Mouse (Mus musculus): ENCODE data around the gene Palld. TPM values are rescaled to one million over a fixed set of nuclear protein-coding genes. Genes with fewer than 3 reads are reported as not detected.

Palld gene
- polyA plus RNA-seq, 1 experiment from 2014 or later: 17.3 TPM

DNA sequence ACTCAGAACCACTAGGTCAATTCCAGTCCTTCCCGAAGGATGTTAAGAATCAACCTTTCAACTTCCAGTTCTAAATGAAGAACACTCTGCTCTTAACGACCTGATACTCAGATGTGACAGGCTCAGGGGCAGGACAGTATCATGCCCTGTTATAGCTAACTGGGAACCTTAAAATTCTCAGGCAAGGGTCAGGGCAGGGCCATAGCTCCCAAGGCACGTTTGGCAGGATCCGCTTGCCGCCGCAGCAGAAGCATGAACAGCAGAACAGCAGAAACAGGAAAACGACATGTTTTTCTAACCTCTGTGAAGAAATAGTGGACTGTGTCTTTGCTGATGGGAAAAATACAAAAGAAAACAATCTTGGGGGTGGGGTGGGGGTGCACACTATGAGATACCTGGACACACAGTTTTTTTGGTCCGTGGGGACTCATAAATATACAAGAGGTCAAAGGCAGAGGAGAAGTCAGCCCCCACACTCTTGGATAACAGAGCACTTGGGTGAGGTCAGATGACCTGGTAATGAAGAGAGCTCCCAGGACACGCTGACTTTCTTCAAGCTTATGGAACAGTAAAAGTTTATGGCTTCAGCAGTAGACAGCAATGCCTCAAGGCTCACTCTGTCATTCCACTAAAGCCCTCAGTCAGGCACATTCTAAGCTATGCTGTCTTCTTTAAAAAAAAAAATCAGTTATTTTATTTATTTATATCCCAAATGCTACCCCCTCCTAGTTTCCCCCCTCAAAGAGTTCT, 201.4 kb downstream of the Palld start:
- no peak overlapping the region for H3K4me3 ChIP-seq (replicated peaks; ENCODE audit: low read length)
- 78% methylated on average over 9 of the region's 9 CpGs for WGBS
- no peaks in the 10 kb centered on the region for H3K27me3 ChIP-seq (ENCODE audit: control insufficient read depth, insufficient read depth, low read length)
- no peaks in the 10 kb centered on the region for H3K9me3 ChIP-seq (ENCODE audit: control insufficient read depth, low read length)
- no peaks in the 10 kb centered on the region for H3K36me3 ChIP-seq (replicated peaks; ENCODE audit: control insufficient read depth, insufficient read depth)
- H3K9ac ChIP-seq: no peak overlapping the region
- DNase-seq (ENCODE audit: low spot score): no peak
- H3K4me1 ChIP-seq (replicated peaks; ENCODE audit: control insufficient read depth, insufficient read depth, low read length): no peaks in the 10 kb centered on the region
- H3K27ac ChIP-seq: no peak overlapping the region
- no peak for ATAC-seq (ENCODE audit: low FRiP score)
- no peak overlapping the region for H3K4me2 ChIP-seq (replicated peaks)

DNA sequence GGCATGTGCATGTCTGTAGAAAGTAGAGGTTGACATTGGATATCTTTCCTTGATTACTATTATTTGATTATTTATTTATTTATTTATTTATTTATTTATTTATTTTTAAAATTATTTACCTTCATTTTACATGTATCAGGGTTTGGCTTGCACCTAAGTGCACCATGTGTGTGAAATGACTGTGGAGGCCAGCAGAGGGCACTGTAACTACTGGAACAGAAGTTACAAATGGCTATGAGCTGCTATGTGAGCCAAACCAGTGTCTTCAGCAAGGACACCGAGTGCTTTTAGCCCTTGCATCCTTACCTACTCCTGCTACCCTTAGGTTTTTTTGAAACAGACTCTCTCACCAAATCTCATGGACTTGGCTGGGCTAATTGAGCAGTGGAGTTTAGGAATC, 202.2 kb downstream of the Palld start:
- no peak overlapping the region for H3K4me3 ChIP-seq (replicated peaks; ENCODE audit: low read length)
- 100% methylated on average over 1 of the region's 1 CpGs for WGBS
- no peak for ATAC-seq (ENCODE audit: low FRiP score)
- H3K9ac ChIP-seq: no peak overlapping the region
- no peaks in the 10 kb centered on the region for H3K27me3 ChIP-seq (ENCODE audit: control insufficient read depth, insufficient read depth, low read length)
- no peaks in the 10 kb centered on the region for H3K36me3 ChIP-seq (replicated peaks; ENCODE audit: control insufficient read depth, insufficient read depth)
- no peak overlapping the region for H3K27ac ChIP-seq
- H3K4me1 ChIP-seq (replicated peaks; ENCODE audit: control insufficient read depth, insufficient read depth, low read length): no peaks in the 10 kb centered on the region
- no peaks in the 10 kb centered on the region for H3K9me3 ChIP-seq (ENCODE audit: control insufficient read depth, low read length)
- DNase-seq (ENCODE audit: low spot score): no peak
- H3K4me2 ChIP-seq (replicated peaks): no peak overlapping the region

DNA sequence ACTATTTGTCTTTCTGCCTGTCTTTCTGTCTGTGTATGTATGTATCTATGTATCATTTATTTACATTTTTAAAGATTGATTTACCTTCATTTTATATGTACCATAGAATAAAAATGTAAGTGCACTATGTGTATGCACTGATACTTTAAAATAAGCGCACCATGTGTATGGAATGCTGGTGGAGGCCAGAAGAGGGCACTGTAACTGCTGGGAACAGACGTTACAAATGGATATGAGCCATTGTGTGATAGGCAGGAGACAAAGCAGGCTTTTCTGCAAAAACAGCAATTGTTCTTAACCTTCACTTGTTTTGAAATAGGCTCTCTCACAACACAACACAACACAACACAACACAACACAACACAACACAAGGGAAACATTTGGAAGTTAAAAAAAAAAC, 203.5 kb downstream of the Palld start:
- H3K36me3 ChIP-seq (replicated peaks; ENCODE audit: control insufficient read depth, insufficient read depth): no peaks in the 10 kb centered on the region
- 77% methylated on average over 2 of the region's 2 CpGs for WGBS
- H3K27me3 ChIP-seq (ENCODE audit: control insufficient read depth, insufficient read depth, low read length): no peaks in the 10 kb centered on the region
- no peak for ATAC-seq (ENCODE audit: low FRiP score)
- H3K9me3 ChIP-seq (ENCODE audit: control insufficient read depth, low read length): no peaks in the 10 kb centered on the region
- no peaks in the 10 kb centered on the region for H3K4me1 ChIP-seq (replicated peaks; ENCODE audit: control insufficient read depth, insufficient read depth, low read length)
- H3K4me2 ChIP-seq (replicated peaks): no peak overlapping the region
- DNase-seq (ENCODE audit: low spot score): no peak
- no peak overlapping the region for H3K9ac ChIP-seq
- no peak overlapping the region for H3K4me3 ChIP-seq (replicated peaks; ENCODE audit: low read length)
- no peak overlapping the region for H3K27ac ChIP-seq

DNA sequence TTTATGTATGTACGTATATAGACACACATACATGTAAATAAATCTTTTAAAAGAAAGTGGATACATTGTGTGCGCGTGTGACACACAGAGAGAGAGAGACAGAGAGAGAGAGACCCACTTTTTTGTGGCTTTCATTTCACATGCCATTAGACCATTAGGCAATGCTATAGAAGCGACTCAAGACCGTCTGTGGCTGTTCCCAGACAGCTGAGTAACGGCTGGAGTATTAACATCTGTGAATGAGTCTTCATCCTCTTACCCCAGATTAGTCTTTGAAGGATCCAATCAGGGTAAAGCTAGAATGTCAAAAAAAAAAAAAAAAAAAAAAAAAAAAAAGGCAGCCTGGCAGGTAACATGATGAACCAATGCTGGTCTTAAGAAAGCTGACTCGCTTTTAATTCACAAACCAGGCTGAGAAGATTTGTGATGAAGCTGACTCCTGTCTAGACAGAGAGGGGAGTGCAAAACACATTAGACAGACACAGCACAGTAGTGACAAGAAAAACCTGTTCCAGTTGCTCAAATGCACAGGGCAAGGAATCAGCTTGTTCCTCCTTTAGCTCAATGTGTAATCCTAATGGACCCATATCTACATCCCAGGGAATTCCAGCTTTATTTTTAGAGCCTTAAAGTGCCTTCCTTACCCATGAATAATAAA, 204.6 kb downstream of the Palld start:
- no peaks in the 10 kb centered on the region for H3K27me3 ChIP-seq (ENCODE audit: control insufficient read depth, insufficient read depth, low read length)
- H3K9ac ChIP-seq: no peak overlapping the region
- H3K4me3 ChIP-seq (replicated peaks; ENCODE audit: low read length): no peak overlapping the region
- H3K36me3 ChIP-seq (replicated peaks; ENCODE audit: control insufficient read depth, insufficient read depth): no peaks in the 10 kb centered on the region
- H3K4me1 ChIP-seq (replicated peaks; ENCODE audit: control insufficient read depth, insufficient read depth, low read length): no peaks in the 10 kb centered on the region
- H3K27ac ChIP-seq: no peak overlapping the region
- DNase-seq (ENCODE audit: low spot score) (no peak), ATAC-seq (ENCODE audit: low FRiP score) (no peak)
- H3K4me2 ChIP-seq (replicated peaks): no peak overlapping the region
- 86% methylated on average over 7 of the region's 7 CpGs for WGBS
- H3K9me3 ChIP-seq (ENCODE audit: control insufficient read depth, low read length): no peaks in the 10 kb centered on the region

DNA sequence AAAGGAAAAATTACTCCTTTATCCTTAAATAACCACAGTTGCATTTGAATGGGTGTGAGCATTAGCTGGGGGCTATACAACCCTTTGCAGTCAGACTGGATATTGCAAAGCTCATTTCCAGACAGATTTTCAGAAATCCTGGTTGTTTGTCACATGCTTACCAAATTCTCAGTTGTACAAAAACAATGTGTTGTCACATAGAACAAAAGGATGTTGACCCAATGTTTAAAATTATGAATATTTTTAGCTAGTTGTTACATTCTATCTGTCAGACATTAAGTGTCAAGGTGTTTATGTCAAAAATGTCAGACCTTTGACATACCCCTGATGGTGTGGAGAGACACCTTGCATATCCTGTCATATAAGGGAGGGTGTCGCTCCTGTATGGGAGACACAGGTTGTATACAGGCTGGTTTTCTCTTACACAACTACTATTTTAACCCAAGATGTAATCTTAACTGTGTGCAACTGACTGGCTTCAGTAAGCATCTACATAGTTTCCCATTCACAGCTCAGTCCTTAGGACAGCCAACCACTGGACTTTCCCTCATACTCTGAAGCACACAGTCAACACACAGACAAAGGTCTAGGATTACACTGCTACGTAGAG, 205.5 kb downstream of the Palld start:
- no peak for ATAC-seq (ENCODE audit: low FRiP score)
- H3K4me1 ChIP-seq (replicated peaks; ENCODE audit: control insufficient read depth, insufficient read depth, low read length): no peaks in the 10 kb centered on the region
- no peak overlapping the region for H3K9ac ChIP-seq
- H3K27me3 ChIP-seq (ENCODE audit: control insufficient read depth, insufficient read depth, low read length): no peaks in the 10 kb centered on the region
- no peaks in the 10 kb centered on the region for H3K36me3 ChIP-seq (replicated peaks; ENCODE audit: control insufficient read depth, insufficient read depth)
- no peak overlapping the region for H3K4me2 ChIP-seq (replicated peaks)
- DNase-seq (ENCODE audit: low spot score): no peak
- no peak overlapping the region for H3K27ac ChIP-seq
- 94% methylated on average over 2 of the region's 2 CpGs for WGBS
- H3K4me3 ChIP-seq (replicated peaks; ENCODE audit: low read length): no peak overlapping the region
- no peaks in the 10 kb centered on the region for H3K9me3 ChIP-seq (ENCODE audit: control insufficient read depth, low read length)

DNA sequence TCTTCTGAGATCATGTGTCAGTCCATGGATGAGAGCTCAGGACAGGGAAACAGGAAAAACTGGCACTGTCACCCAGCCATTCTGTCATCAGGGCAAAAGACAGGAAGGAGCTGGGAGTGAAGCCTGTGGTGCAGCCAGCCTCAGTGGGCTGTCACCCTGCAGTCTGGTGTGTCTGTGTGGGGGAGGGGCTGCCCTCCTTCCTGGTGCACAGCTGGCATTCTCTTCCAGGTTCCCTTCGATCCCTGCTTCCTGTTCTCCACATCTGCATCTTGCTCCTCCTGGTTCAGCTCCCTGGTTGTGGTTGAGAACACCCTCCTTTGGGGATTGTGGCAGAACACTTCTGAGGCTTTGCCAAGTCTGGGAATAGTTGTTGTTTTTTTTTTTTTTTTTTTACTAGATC, 207.1 kb downstream of the Palld start:
- no peaks in the 10 kb centered on the region for H3K36me3 ChIP-seq (replicated peaks; ENCODE audit: control insufficient read depth, insufficient read depth)
- H3K9me3 ChIP-seq (ENCODE audit: control insufficient read depth, low read length): no peaks in the 10 kb centered on the region
- ATAC-seq (ENCODE audit: low FRiP score): no peak
- no peak overlapping the region for H3K4me3 ChIP-seq (replicated peaks; ENCODE audit: low read length)
- H3K27me3 ChIP-seq (ENCODE audit: control insufficient read depth, insufficient read depth, low read length): no peaks in the 10 kb centered on the region
- H3K9ac ChIP-seq: no peak overlapping the region
- no peak for DNase-seq (ENCODE audit: low spot score)
- no peak overlapping the region for H3K4me2 ChIP-seq (replicated peaks)
- H3K4me1 ChIP-seq (replicated peaks; ENCODE audit: control insufficient read depth, insufficient read depth, low read length): no peaks in the 10 kb centered on the region
- no peak overlapping the region for H3K27ac ChIP-seq
- 69% methylated on average over 1 of the region's 1 CpGs for WGBS

DNA sequence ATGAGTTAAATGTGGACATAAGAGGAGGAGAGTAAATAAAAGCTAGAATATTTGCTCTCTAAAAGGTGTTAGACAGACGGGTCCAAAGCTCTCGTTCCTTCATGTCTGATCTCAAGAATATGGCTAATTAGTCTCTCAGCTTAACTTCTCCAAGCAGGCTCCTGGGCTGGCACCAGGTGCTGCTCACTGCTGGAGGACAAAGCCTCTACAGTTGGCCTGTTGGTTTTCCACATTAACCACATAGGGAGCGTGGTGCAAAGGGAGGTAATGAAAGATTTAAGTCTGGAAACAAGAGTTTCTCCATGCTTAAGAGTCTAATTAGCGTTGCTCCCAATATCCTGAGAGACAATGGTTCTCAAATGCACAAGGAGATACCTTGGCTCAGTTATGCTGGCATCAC, 209.6 kb downstream of the Palld start:
- Histone ChIP-seq H3K4me2 (replicated peaks) (no peak overlapping the region), H3K9me3 (ENCODE audit: control insufficient read depth, low read length) (no peaks in the 10 kb centered on the region), H3K4me1 (replicated peaks; ENCODE audit: control insufficient read depth, insufficient read depth, low read length) (no peaks in the 10 kb centered on the region), H3K9ac (no peak overlapping the region), H3K27me3 (ENCODE audit: control insufficient read depth, insufficient read depth, low read length) (no peaks in the 10 kb centered on the region), H3K27ac (no peak overlapping the region), H3K4me3 (replicated peaks; ENCODE audit: low read length) (no peak overlapping the region), H3K36me3 (replicated peaks; ENCODE audit: control insufficient read depth, insufficient read depth) (no peaks in the 10 kb centered on the region)
- no peak for ATAC-seq (ENCODE audit: low FRiP score)
- 62% methylated on average over 4 of the region's 4 CpGs for WGBS
- DNase-seq (ENCODE audit: low spot score): no peak

DNA sequence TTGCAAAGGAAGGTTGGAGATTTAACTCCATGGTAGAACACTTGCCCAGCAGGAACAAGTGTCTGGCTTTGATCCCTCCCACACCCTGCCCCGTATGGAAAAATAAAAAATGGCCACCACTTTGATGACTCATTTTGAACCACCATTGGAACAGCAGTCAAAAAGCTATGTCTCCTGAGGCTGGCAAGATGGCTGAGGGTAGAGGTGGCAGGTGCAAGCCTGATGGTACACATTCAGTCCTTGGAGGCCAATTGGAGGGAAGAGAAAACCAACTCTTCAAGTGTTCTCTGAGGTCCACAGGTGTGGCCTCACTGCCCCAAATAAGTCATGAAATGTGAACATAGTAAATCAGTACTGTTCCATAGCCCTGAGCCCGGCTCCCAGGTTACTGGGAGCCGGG, 210.4 kb downstream of the Palld start:
- ATAC-seq (ENCODE audit: low FRiP score): no peak
- no peak for DNase-seq (ENCODE audit: low spot score)
- Histone ChIP-seq H3K36me3 (replicated peaks; ENCODE audit: control insufficient read depth, insufficient read depth) (no peaks in the 10 kb centered on the region), H3K4me1 (replicated peaks; ENCODE audit: control insufficient read depth, insufficient read depth, low read length) (no peaks in the 10 kb centered on the region), H3K27me3 (ENCODE audit: control insufficient read depth, insufficient read depth, low read length) (no peaks in the 10 kb centered on the region), H3K4me2 (replicated peaks) (no peak overlapping the region), H3K9me3 (ENCODE audit: control insufficient read depth, low read length) (no peaks in the 10 kb centered on the region), H3K27ac (no peak overlapping the region), H3K9ac (no peak overlapping the region), H3K4me3 (replicated peaks; ENCODE audit: low read length) (no peak overlapping the region)
- WGBS: 97% methylated on average over 3 of the region's 3 CpGs

DNA sequence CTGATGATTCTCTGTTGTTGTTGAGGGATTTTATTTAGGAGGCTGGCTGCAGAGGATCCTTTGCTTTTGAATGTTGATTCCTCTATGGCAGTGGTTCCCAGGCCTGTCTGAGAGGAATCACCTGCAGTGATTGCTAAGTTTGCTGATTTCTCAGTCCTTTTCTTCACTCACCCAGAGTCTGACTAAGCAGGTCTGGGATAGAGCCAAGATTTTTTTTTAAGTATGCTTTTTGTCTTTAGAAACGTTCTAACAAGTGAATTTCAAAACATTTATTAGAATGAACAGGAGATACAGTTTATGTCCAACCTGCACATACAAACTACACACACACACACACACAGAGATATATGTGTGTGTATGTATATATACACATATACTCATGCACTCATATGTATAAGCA, 211.1 kb downstream of the Palld start:
- Histone ChIP-seq H3K9me3 (ENCODE audit: control insufficient read depth, low read length) (no peaks in the 10 kb centered on the region), H3K4me2 (replicated peaks) (no peak overlapping the region), H3K27me3 (ENCODE audit: control insufficient read depth, insufficient read depth, low read length) (no peaks in the 10 kb centered on the region), H3K4me3 (replicated peaks; ENCODE audit: low read length) (no peak overlapping the region), H3K9ac (no peak overlapping the region), H3K4me1 (replicated peaks; ENCODE audit: control insufficient read depth, insufficient read depth, low read length) (no peaks in the 10 kb centered on the region), H3K36me3 (replicated peaks; ENCODE audit: control insufficient read depth, insufficient read depth) (no peaks in the 10 kb centered on the region), H3K27ac (no peak overlapping the region)
- ATAC-seq (ENCODE audit: low FRiP score): no peak
- WGBS: 58% methylated on average over 1 of the region's 1 CpGs
- no peak for DNase-seq (ENCODE audit: low spot score)
